Mouse (Mus musculus) liver, adult 2 months (tissue): ENCODE data around the gene G0s2.
"Not testable (repeated sequence)": the region's sequence is repeated elsewhere in the genome, so short reads cannot be mapped to it uniquely, and the experiment has no call there.

Experiments used
- CTCF ChIP-seq: fragments of 200-500 bp; IDR thresholded peaks from 2 replicates; pipeline ENCODE4 v1.5.1; 2011; ENCODE audit warnings: low read depth, low read length, control low read depth
- POLR2A ChIP-seq: fragments of 200-500 bp; IDR thresholded peaks from 2 replicates; pipeline ENCODE4 v1.6.1; 2011; ENCODE audit warnings: low read length, control low read depth; ENCODE audit not compliant: insufficient read depth; ENCODE audit errors: extremely low read depth

DNA sequence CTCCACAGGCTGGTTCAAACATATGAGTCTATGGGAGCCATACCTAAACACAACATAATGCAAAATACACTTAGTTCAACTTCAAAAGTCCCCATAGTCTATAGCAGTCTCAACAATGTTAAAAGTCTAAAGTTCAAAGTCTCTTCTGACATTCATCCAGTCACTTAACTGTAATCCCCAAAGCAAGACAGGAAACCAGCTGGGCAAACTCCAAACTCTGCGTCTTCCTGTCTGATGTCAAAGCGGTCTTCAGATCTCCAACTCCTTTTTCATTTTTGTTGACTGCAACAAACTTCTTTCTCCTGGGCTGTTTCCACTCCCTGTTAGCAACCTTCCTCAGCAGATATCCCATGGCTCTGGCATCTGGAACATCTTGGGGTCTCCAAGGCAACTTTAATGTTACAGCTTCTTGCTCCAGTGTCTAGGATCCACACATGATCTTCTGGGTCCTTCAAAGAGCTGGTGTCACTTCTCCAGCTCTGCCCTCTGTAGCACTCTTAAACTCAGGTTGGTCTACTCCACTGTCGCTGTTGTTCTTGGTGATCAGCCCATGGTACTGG lies 12.8 kb upstream of the G0s2 start:
- TF ChIP-seq CTCF, POLR2A: not testable (repeated sequence)
